32 mouse cellular contexts compared by ENCODE assay signal in genomic region chr7:24967966-24968365, GRCm38 (mm10). TPM values are rescaled to one million over a fixed set of nuclear protein-coding genes. Genes with fewer than 3 reads are reported as not detected.
"Had no signal": no experiment of that assay in that cellular context is flagged by ENCODE, and none has a peak within 500 bp of the region (broad histone marks: within the 10 kb centered on the region; RNA-seq: fewer than 3 reads in every experiment).

No protein-coding gene starts in this region.

- DNase-seq: cerebellum, postnatal 10 days; embryo, embryonic 11 days; forebrain, postnatal 0 days; gastrocnemius, adult 2 months; gastrocnemius, postnatal 10 days; gastrocnemius, postnatal 14 days; gastrocnemius, postnatal 25 days; gastrocnemius, postnatal 36 days; heart, adult 18-20 months; heart, adult 2 months had no signal

- H3K27me3 ChIP-seq: embryonic facial prominence, embryonic 12.5 days; embryonic facial prominence, embryonic 13.5 days; embryonic facial prominence, embryonic 15.5 days; forebrain, embryonic 12.5 days; forebrain, embryonic 13.5 days; forebrain, embryonic 15.5 days; heart, embryonic 12.5 days had no signal

- H3K4me3 ChIP-seq: embryonic facial prominence, embryonic 10.5 days; embryonic facial prominence, embryonic 12.5 days; embryonic facial prominence, embryonic 13.5 days; embryonic facial prominence, embryonic 15.5 days; erythroblast, embryonic 14.5 days; forebrain, embryonic 10.5 days; forebrain, embryonic 12.5 days; forebrain, embryonic 13.5 days; forebrain, embryonic 15.5 days; gastrocnemius, adult 2 months; heart, adult 2 months; heart, embryonic 10.5 days; heart, embryonic 12.5 days had no signal

- H3K27ac ChIP-seq: embryonic facial prominence, embryonic 10.5 days; embryonic facial prominence, embryonic 12.5 days; embryonic facial prominence, embryonic 13.5 days; embryonic facial prominence, embryonic 15.5 days; forebrain, embryonic 10.5 days; forebrain, embryonic 12.5 days; forebrain, embryonic 13.5 days; forebrain, embryonic 15.5 days; gastrocnemius, adult 2 months; heart, adult 2 months; heart, embryonic 10.5 days had no signal

RNA-seq across cellular contexts. Expression of gene Gm4881, which starts 23.7 kb away (rescaled TPM):
- total RNA-seq: common myeloid progenitor, adult 5-6 weeks; gastrocnemius, adult 18-20 months; gastrocnemius, adult 2 months; gastrocnemius, adult 8-10 months; gastrocnemius, postnatal 10 days; gastrocnemius, postnatal 14 days; gastrocnemius, postnatal 25 days; gastrocnemius, postnatal 36 days; gastrocnemius, postnatal 4 days; granulocyte monocyte progenitor cell, adult 5-6 weeks; heart, adult 18-20 months; heart, adult 2 months; heart, adult 8-10 months had no signal
- polyA plus RNA-seq: cortical plate, adult 2 months; embryonic facial prominence, embryonic 12.5 days; embryonic facial prominence, embryonic 13.5 days; embryonic facial prominence, embryonic 14.5 days; embryonic facial prominence, embryonic 15.5 days; erythroblast, embryonic 14.5 days; forebrain, embryonic 10.5 days; frontal cortex, adult 2 months; gonadal fat pad, adult 2 months; heart, adult 2 months; heart, embryonic 10.5 days; heart, embryonic 11.5 days; heart, embryonic 12.5 days had no signal

RNA-seq across cellular contexts. Expression of gene Atp1a3, which starts 37.8 kb away (rescaled TPM):
- total RNA-seq: gastrocnemius, adult 2 months had no signal
